Mouse (Mus musculus) heart, adult 11 months (tissue): ENCODE data around the gene Hoxd1.

Experiments used
- DNase-seq: peaks from one replicate; pipeline ENCODE4 v3.0.0; 2022

The Hoxd1 gene

DNA sequence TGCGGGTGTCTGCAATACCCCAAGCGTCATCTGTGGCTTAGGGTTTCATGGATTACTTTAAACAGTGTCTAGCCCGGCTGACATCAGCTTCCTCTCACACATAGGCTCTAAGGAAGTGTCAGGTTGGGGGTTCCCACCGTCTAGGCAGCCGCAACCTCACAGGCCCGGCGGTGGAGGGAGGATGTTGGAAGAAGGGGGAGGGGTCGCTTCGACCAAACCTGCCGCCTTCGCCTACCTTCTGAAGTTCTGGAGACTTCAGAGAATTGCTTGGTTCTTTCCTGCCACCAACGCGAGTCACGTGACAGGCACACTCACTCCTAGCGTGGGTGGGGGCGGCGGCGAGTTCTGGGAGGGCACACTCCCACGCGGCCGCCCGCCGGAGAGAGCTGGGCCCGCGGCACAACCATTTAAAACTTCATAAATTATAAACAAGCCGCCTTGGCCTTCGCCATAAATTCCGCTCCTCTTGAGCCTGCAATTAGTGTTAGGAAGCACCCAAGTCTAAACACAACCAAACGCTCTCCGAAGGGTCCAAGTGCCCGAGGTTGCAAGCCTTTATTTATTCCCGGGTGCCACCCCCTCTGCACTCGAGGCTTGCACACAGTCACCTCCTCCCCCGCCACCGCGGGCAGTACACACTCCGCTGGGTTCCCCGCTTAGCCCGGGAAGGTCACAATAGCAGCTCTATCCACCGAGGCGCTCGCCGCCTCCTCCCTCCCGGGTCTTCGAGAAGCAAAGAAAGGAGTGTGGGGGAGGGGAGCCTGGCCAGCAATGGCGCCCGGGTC is 13.3 kb upstream of the Hoxd1 start:
- DNase-seq: peak; percentile 78

DNA sequence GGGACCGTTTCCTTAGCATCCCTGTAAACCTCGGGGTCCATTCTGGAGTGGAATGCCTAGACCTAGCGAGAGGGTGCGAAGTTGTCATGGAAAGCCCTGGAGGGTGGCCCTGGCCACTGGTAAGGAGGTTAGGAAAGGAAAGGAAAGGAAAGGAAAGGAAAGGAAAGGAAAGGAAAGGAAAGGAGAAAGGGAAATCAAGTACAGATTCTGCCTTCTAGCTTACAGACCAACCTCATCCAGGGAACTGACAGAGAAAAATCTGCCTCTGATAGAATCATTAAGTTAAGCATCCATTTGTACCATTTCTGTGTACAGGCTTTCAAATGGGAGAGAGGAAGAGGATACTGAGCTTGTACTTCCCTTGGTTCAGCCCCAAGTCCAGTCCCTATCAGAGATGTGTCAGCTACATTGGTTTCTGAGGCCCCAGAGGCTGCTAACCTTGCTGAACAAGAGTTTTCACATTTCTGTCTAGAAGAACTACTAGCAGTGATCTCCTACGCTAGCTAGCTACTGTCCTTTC is 12.0 kb upstream of the Hoxd1 start:
- no peak for DNase-seq

DNA sequence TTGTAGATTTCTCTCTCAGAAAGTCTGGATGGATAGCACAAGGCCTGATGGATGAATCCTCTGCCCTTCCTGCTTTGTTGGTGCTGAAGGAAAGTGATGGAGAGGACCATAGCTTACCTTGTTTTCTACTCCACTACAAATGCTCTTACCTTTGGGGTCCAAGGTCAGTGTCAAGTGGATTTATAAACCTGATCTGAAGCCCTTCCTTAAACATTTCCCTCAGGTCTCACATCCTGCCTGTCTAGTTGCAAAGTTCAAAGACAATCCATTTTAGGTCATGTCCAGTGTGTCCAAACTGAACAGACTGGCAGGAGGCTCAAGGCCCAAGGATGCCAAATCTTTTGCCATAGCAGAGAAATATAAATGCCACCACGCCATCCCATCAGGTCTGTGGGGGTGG is 10.9 kb upstream of the Hoxd1 start:
- DNase-seq: no peak

DNA sequence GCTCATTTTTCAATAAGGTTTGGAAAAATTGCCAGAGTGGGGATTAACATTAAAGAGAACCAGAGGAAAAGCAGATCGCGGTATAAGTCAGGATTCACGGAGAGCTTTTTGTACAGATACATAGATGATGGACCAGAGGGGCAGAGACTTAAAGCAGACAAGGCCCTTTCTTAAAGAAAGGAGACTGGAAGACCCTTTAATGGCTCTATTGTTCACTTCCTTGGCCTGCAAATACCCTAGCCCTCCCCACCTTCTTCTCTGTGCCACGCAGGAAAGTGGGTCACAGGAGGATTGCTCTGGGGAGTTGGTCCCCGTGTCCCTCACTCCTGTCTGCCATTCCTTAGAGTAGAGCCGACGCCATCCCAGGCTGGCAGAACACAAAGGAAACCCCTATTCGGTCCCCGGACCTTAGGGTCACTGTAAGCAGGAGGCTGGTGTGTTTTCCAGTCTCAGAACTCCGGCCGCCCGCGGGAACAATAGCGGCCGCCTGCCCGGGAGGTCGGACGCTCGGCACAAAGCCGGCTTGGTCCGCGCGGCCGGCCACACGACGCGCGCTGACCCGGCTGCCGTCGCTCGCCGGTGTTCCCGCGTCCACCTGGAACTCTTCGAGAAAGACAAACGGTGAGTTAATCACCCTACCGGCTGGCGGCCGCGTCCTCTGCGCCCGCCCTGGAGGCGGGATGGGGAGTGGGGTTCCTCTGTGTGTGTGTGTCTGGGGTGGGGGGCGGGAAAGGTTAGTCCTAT is 10.2 kb upstream of the Hoxd1 start:
- DNase-seq: no peak

DNA sequence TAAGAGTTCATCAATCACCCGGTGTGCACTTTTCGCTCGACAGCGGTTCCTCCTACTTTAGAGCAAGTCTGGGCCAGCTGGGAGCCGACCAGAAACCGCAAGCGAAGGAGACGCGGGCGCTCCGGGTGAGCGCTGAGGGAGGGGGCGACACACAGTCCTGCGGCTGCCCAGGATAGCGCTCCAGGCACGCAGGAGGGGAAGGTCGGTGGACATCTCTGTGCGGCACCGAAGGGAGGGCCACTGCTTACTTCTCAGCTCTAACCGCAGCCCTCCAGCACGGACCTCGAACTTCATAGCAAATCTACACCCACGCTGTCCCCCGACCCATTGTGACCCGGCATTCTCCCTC is 9.6 kb upstream of the Hoxd1 start:
- DNase-seq: no peak

DNA sequence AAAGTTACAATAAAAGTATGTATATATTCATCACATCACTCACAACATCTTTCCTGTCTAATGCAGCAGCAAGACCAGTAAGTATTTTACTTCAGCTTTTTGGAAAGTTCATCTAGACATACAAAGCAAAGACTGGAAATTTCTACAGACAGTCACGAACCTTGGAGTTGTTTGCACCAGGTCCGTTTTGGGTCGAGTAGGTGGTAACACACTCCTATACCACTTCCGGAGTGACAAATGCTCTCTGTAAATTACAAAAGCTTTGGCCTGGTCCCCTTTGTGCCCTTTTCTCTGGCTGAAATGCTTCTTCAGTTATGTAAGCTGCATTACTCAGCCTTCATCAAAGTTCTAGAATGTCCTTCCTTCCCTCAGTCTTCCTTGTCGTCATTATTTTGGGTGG is 9.1 kb upstream of the Hoxd1 start:
- no peak for DNase-seq

DNA sequence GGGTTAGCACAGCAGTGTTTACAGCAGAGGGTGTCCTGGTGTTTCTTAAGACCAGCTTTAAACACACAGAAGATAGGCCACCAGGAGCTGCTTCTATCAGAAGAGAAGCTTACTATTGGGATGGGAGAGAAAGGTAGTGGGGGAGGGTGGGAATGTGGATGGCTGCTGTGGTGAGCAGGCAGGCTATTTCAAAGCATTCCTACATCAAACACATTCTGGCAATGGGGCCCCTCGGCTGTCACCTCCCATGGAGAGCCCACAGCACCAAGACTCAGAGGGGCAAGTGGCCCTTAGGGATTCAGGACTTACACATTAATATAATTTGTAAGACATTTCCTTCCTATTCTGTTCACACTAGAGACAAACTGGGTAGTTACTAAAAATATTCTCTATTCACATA is 2.6 kb upstream of the Hoxd1 start:
- no peak for DNase-seq

DNA sequence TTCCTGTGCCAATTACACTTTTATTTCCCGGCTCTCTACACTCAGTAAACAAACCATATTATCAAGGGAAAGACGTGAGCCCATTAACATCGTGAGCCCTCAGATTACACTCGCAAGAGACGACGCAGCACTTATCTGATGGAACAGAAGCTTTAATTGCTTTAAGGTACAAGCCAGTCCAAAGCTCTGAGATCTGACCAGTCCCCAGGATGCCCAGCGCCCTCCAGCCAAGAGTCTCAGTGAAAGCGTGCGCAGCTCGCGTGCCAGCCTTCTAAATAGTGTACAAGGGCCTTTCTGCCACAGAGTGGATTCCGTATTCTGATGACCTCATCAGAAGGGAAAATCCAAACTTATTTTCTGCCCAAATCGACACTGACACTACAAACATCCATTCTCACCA is 839 bp upstream of the Hoxd1 start:
- peak; percentile 61 for DNase-seq

DNA sequence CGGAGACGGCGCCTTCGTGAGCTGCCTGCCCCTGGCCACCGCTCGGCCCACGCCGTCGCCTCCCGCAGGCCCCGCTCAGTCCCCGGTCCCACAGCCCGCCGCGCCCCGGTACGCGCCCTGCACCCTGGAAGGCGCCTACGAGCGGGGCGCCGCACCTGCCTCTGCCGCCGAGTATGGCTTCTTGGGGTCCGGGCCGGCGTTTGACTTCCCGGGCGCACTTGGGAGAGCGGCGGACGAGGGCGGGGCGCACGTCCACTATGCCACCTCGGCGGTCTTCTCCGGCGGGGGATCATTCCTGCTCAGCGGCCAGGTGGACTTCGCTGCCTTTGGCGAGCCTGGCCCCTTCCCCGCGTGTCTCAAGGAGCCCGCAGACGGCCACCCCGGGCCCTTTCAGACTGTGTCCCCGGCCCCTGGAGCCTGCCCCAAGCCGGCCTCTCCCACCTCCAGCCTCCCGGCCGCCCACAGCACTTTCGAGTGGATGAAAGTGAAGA is 510 bp downstream of the Hoxd1 start:
- DNase-seq: peak; percentile 67

DNA sequence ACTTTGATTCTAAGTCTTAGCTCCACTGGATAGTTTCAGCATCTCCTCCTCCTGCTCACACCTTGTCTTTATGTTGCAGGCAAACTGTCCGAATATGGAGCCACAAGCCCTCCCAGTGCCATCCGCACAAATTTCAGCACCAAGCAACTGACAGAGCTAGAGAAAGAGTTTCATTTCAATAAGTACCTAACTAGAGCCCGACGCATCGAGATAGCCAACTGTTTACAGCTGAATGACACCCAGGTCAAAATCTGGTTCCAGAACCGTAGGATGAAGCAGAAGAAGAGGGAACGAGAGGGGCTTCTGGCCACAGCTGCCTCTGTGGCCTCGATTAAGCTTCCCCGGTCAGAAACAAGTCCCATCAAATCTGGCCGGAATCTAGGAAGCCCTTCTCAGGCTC is 1.2 kb downstream of the Hoxd1 start:
- peak; percentile 69 for DNase-seq

DNA sequence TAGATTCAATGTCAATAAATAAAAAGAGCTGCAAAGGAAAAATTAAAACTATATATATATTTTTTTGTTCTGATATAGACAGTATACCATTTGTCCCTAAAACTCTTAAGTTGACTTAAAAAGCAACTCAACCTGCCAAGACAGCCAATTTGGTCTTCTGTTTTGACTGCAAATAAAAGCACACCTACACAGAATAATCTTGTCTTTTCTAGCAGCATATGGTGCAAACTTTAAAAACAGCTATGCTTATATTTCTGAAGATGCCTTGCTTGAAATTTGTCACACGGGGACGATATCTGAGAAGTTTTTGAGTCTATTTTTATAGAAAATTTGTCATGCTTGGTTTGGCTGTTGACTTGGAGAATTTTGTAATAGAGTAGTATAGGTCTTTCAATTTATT is 11.6 kb downstream of the Hoxd1 start:
- DNase-seq: no peak

DNA sequence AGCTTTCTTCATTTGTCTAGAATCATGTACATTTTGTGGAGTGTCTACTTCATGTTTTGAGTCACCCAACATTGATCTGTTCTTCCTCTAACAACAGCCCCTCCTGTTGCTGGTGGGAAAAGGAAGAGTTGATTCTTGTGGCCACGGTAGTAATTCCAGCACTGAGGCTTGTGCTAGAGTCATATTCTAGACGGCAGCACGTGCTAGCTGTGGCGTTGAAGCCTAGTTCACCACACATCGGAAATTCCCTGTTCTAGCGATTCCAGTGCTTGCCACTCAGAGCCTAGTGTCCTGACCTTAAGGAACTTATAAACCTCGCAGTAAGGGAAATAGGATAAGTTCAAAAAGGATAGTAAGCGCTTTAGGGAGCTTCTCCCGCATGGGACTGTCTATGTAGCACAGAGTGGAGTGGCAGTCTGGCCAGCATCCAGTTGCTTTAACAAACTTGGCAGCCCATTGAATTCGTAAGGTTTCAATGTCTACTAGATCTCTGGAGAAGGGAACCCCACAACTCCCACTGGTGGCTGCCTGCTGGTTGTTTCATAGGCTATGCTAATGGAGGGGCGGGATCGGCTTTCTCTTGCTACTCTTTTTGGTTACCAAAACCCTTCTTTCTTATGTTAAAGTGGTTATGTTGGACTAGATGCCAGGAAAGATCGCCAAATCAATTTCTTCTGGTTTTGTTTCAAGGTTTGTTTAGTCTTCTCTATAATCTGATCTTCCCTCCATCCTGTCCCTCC is 14.9 kb downstream of the Hoxd1 start:
- no peak for DNase-seq

DNA sequence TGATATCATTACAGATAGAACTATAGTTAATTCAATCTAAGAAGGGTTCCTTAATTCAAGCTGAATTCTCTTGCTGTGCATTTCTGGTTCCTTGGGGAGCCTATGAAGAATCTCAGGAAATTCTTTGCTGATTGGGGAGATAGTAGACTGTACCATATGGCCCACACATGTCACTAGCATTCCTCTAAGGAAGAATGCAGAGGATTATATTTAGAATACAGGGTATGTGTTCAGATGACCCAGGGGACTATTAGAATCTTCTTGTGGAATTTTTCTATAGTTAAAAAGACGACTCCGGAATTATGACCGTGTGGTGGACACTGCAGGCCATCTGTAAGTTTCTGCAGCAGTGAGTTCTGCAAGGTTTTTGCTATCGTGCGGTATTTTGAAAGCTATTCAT is 18.6 kb downstream of the Hoxd1 start:
- DNase-seq: no peak

DNA sequence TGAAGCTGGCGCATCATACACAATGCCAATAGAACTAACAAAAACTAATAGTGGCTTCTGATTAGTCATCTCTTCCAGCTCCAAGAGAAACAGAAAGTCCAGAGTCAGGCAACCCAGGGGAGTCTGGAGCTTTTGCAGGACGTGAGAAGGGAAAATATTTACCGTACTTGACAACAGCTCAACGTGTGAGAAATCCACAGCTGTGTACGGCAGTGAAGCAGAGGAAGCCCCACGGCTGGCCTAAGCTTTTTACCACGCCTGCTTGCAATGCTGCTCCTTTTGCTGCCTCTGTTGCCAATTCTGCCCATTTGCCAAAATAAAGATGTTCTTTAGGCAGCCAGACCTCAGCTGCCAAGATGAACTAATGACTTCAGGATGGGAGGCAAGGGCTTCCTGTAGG is 32.8 kb downstream of the Hoxd1 start:
- peak; percentile 93 for DNase-seq

DNA sequence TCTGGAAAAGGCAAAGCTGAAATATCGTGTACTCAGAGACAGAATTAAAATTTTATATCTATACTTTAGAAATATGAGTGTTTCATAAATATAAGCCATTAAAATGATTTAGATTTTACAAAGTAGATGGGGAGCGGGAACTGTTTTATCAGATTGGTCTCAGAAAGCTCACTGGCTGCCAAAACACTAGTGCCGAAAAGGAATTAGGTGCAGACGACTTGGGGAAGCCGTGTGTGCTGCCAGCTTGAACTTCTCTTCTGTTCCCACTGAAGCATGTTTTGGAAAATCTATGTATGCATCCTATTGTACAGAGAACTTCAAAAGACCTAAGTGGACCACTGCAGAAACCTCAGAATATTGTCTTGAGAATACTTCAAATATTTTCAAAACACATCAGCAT is 45.7 kb downstream of the Hoxd1 start:
- peak; percentile 52 for DNase-seq
